Mouse (Mus musculus): ENCODE results near the gene Mgrn1. TPM values are rescaled to one million over a fixed set of nuclear protein-coding genes. Genes with fewer than 3 reads are reported as not detected.

Gene Mgrn1
- total and polyA plus RNA-seq, 2 experiments from 2014 or later = 117 to 221 TPM

DNA sequence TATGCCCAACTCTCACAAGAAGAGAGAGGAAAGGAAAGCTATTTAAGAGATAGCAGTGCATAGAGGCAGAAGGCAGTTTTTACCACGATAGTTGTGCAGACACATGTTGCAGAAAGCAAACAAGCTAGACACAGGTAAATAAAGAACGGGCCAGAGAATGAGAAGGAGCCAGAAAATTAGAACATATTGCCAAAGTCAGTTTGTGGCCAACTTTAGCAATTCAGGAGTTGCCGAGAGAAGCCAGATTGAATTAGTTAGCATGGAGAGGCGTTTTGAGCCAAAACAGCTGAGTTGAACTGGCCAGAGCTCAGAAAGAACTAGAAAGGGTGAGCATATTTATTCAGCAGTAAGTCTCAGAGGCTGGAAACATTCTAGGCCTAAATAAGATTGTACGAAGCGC, 6.1 kb downstream of the Mgrn1 start:
- DNase-seq (ENCODE audit: low spot score) (no peak), ATAC-seq (ENCODE audit: low FRiP score) (no peak)
- Histone ChIP-seq H3K27ac (ENCODE audit: low read depth, low read length) (no peak overlapping the region), H3K36me3 (ENCODE audit: insufficient read depth, low read length) (no peaks in the 10 kb centered on the region), H3K9me3 (ENCODE audit: low read length) (no peaks in the 10 kb centered on the region), H3K4me3 (ENCODE audit: low read depth, low read length) (no peak overlapping the region), H3K4me1 (ENCODE audit: insufficient read depth, low read length) (peaks cover 13% of the 10 kb centered on the region; the same call in 1 of the 2 replicates), H3K4me2 (ENCODE audit: low read depth, low read length, poor library complexity, severe bottlenecking) (no peak overlapping the region), H3K27me3 (ENCODE audit: insufficient read depth, low read length) (no peaks in the 10 kb centered on the region), H3K9ac (replicated peaks; ENCODE audit: low read length, poor library complexity, severe bottlenecking) (no peak overlapping the region)
- TF ChIP-seq CTCF (IDR thresholded peaks at IDR 0.05) = no peak
- 78% methylated on average over 6 of the region's 6 CpGs for WGBS

GRCm38 (mm10) chr16:4894201-4894908, 8.3 kb downstream of the Mgrn1 start:
- Histone ChIP-seq H3K27me3 (ENCODE audit: insufficient read depth, low read length) (no peaks in the 10 kb centered on the region), H3K4me3 (ENCODE audit: low read depth, low read length) (no peak overlapping the region), H3K36me3 (ENCODE audit: insufficient read depth, low read length) (no peaks in the 10 kb centered on the region), H3K27ac (ENCODE audit: low read depth, low read length) (no peak overlapping the region), H3K9me3 (ENCODE audit: low read length) (no peaks in the 10 kb centered on the region), H3K4me1 (ENCODE audit: insufficient read depth, low read length) (no peaks in the 10 kb centered on the region), H3K4me2 (ENCODE audit: low read depth, low read length, poor library complexity, severe bottlenecking) (no peak overlapping the region), H3K9ac (replicated peaks; ENCODE audit: low read length, poor library complexity, severe bottlenecking) (no peak overlapping the region)
- ATAC-seq (ENCODE audit: low FRiP score) (no peak), DNase-seq (ENCODE audit: low spot score) (no peak)
- 87% methylated on average over 7 of the region's 7 CpGs for WGBS
- no peak for TF ChIP-seq CTCF (IDR thresholded peaks at IDR 0.05)

GRCm38 (mm10) chr16:4896249-4897027, 10.4 kb downstream of the Mgrn1 start:
- no peaks in the 10 kb centered on the region for H3K36me3 ChIP-seq (ENCODE audit: insufficient read depth, low read length)
- no peaks in the 10 kb centered on the region for H3K9me3 ChIP-seq (ENCODE audit: low read length)
- no peak overlapping the region for H3K4me3 ChIP-seq (ENCODE audit: low read depth, low read length)
- DNase-seq (ENCODE audit: low spot score) = no peak
- H3K4me2 ChIP-seq (ENCODE audit: low read depth, low read length, poor library complexity, severe bottlenecking) = no peak overlapping the region
- ATAC-seq (ENCODE audit: low FRiP score) = no peak
- 83% methylated on average over 5 of the region's 5 CpGs for WGBS
- no peak overlapping the region for H3K27ac ChIP-seq (ENCODE audit: low read depth, low read length)
- H3K27me3 ChIP-seq (ENCODE audit: insufficient read depth, low read length) = no peaks in the 10 kb centered on the region
- no peak overlapping the region for H3K9ac ChIP-seq (replicated peaks; ENCODE audit: low read length, poor library complexity, severe bottlenecking)
- H3K4me1 ChIP-seq (ENCODE audit: insufficient read depth, low read length) = no peaks in the 10 kb centered on the region
- TF ChIP-seq CTCF (IDR thresholded peaks at IDR 0.05) = no peak

GRCm38 (mm10) chr16:4897146-4897730, 11.2 kb downstream of the Mgrn1 start:
- Histone ChIP-seq H3K27ac (ENCODE audit: low read depth, low read length) (no peak overlapping the region), H3K9me3 (ENCODE audit: low read length) (no peaks in the 10 kb centered on the region), H3K27me3 (ENCODE audit: insufficient read depth, low read length) (no peaks in the 10 kb centered on the region), H3K4me2 (ENCODE audit: low read depth, low read length, poor library complexity, severe bottlenecking) (no peak overlapping the region), H3K9ac (replicated peaks; ENCODE audit: low read length, poor library complexity, severe bottlenecking) (no peak overlapping the region), H3K4me1 (ENCODE audit: insufficient read depth, low read length) (no peaks in the 10 kb centered on the region), H3K36me3 (ENCODE audit: insufficient read depth, low read length) (no peaks in the 10 kb centered on the region), H3K4me3 (ENCODE audit: low read depth, low read length) (no peak overlapping the region)
- no peak for DNase-seq (ENCODE audit: low spot score)
- TF ChIP-seq CTCF (IDR thresholded peaks at IDR 0.05) = peak; percentile 19; the same call in 1 of the 2 replicates
- WGBS = 50% methylated on average over 7 of the region's 7 CpGs
- no peak for ATAC-seq (ENCODE audit: low FRiP score)

DNA sequence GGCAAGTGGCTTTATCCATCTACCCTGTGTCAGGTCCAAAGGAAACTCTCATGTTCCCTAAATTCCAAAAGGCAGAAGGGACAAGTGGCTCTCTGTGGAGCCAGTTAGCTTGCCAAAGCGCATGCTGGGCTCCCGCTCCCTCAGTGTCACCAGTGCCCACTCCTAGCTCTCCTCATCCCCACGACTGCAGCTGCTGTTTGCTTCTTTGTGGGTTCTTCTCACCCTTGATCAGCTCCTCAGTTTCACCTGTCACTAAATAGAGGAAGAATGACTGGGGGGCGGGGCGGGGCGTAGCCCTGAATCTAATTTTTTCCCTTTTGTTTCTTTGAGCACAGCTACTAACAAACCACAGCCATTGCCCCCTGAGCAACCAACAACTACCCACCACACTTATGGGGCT, 12.8 kb downstream of the Mgrn1 start:
- DNase-seq (ENCODE audit: low spot score) = no peak

GRCm38 (mm10) chr16:4899711-4900110, 13.7 kb downstream of the Mgrn1 start:
- Histone ChIP-seq H3K4me1 (ENCODE audit: insufficient read depth, low read length) (no peaks in the 10 kb centered on the region), H3K4me2 (ENCODE audit: low read depth, low read length, poor library complexity, severe bottlenecking) (no peak overlapping the region), H3K27me3 (ENCODE audit: insufficient read depth, low read length) (no peaks in the 10 kb centered on the region), H3K9ac (replicated peaks; ENCODE audit: low read length, poor library complexity, severe bottlenecking) (no peak overlapping the region), H3K36me3 (ENCODE audit: insufficient read depth, low read length) (no peaks in the 10 kb centered on the region), H3K27ac (ENCODE audit: low read depth, low read length) (no peak overlapping the region), H3K9me3 (ENCODE audit: low read length) (no peaks in the 10 kb centered on the region), H3K4me3 (ENCODE audit: low read depth, low read length) (no peak overlapping the region)
- no peak for DNase-seq (ENCODE audit: low spot score)
- TF ChIP-seq CTCF (IDR thresholded peaks at IDR 0.05) = no peak
- WGBS = 89% methylated on average over 2 of the region's 2 CpGs
- ATAC-seq (ENCODE audit: low FRiP score) = no peak

More for the DNA sequence above, 12.8 kb downstream of the Mgrn1 start:
- Histone ChIP-seq H3K4me1 (ENCODE audit: insufficient read depth, low read length) (no peaks in the 10 kb centered on the region), H3K4me3 (ENCODE audit: low read depth, low read length) (no peak overlapping the region), H3K27me3 (ENCODE audit: insufficient read depth, low read length) (no peaks in the 10 kb centered on the region), H3K27ac (ENCODE audit: low read depth, low read length) (no peak overlapping the region), H3K9ac (replicated peaks; ENCODE audit: low read length, poor library complexity, severe bottlenecking) (no peak overlapping the region), H3K36me3 (ENCODE audit: insufficient read depth, low read length) (no peaks in the 10 kb centered on the region), H3K4me2 (ENCODE audit: low read depth, low read length, poor library complexity, severe bottlenecking) (no peak overlapping the region), H3K9me3 (ENCODE audit: low read length) (no peaks in the 10 kb centered on the region)
- no peak for TF ChIP-seq CTCF (IDR thresholded peaks at IDR 0.05)
- ATAC-seq (ENCODE audit: low FRiP score) = no peak
- 93% methylated on average over 6 of the region's 6 CpGs for WGBS
